Mouse (Mus musculus): ENCODE measurements around the gene U90926. TPM values are rescaled to one million over a fixed set of nuclear protein-coding genes. Genes with fewer than 3 reads are reported as not detected.

U90926 gene
- polyA plus RNA-seq, 1 experiment from 2014 or later, result not detected

Other genes with a start within 250 kb of the U90926 start
- gene Odaph, start 227.9 kb downstream of the U90926 start, polyA plus RNA-seq (2015; fragmentation: Nextera tagmentation; extraction: Ambion mirVana), result not detected in 2 replicates
- gene Cdkl2, start 171.5 kb downstream of the U90926 start, polyA plus RNA-seq (2015; fragmentation: Nextera tagmentation; extraction: Ambion mirVana), result 4.8 and 5.2 TPM in 2 replicates
- 380 and 403 TPM in 2 replicates for gene G3bp2, start 131.7 kb downstream of the U90926 start, polyA plus RNA-seq (2015; fragmentation: Nextera tagmentation; extraction: Ambion mirVana)
- 45.7 and 49.3 TPM in 2 replicates for gene Uso1, start 77.5 kb downstream of the U90926 start, polyA plus RNA-seq (2015; fragmentation: Nextera tagmentation; extraction: Ambion mirVana)
- gene Ppef2, start 40.9 kb upstream of the U90926 start, polyA plus RNA-seq (2015; fragmentation: Nextera tagmentation; extraction: Ambion mirVana), result 0.21 and 0.67 TPM in 2 replicates
- gene Naaa, start 62.8 kb upstream of the U90926 start, polyA plus RNA-seq (2015; fragmentation: Nextera tagmentation; extraction: Ambion mirVana), result 14.3 and 14.6 TPM in 2 replicates
- gene Sdad1, start 95.1 kb upstream of the U90926 start, polyA plus RNA-seq (2015; fragmentation: Nextera tagmentation; extraction: Ambion mirVana), result 26.1 and 28.2 TPM in 2 replicates
- not detected in 2 replicates for gene Cxcl9, start 112.7 kb upstream of the U90926 start, polyA plus RNA-seq (2015; fragmentation: Nextera tagmentation; extraction: Ambion mirVana)
- gene Art3, start 116.4 kb upstream of the U90926 start, polyA plus RNA-seq (2015; fragmentation: Nextera tagmentation; extraction: Ambion mirVana), result 12.4 and 13.1 TPM in 2 replicates
- 1.0 TPM in 1 of 2 replicates, not detected in the other for gene Cxcl10, start 133.5 kb upstream of the U90926 start, polyA plus RNA-seq (2015; fragmentation: Nextera tagmentation; extraction: Ambion mirVana)
- gene Nup54, start 219.8 kb upstream of the U90926 start, polyA plus RNA-seq (2015; fragmentation: Nextera tagmentation; extraction: Ambion mirVana), result 43.7 and 50.4 TPM in 2 replicates